Mouse (Mus musculus) heart, embryonic 14.5 days (tissue): ENCODE data around the gene Gm27029. TPM values are rescaled to one million over a fixed set of nuclear protein-coding genes. Genes with fewer than 3 reads are reported as not detected.

ENCODE experiments used
- ATAC-seq: fragments of 200-750 bp; cut with Nextera tagmentation; 2 replicates; pipeline ENCODE4 v1.8.0; 2017; ENCODE audit warnings: low read depth, moderate TSS enrichment; ENCODE audit not compliant: insufficient number of reproducible peaks, insufficient read depth, low FRiP score
- H3K27ac ChIP-seq, 2 experiments: fragments of 200-500 bp in 1 of 2; fragments of 300-500 bp in 1 of 2; sonication (generic) in 1 of 2; replicated peaks in 1 of 2; 2 replicates each; pipeline ENCODE4 v1.5.1; 2012 to 2014; ENCODE audit warnings: low read depth in 2 of 2, low read length in 2 of 2, control low read depth in 1 of 2, mild to moderate bottlenecking in 1 of 2, mixed read lengths in 1 of 2; ENCODE audit not compliant: control insufficient read depth in 1 of 2, insufficient read depth in 1 of 2
- H3K27me3 ChIP-seq: fragments of 300-500 bp; sonication (generic); 2 replicates; pipeline ENCODE4 v1.6.1; 2014; ENCODE audit warnings: mild to moderate bottlenecking, low read length, control low read depth; ENCODE audit not compliant: control insufficient read depth, insufficient read depth
- H3K36me3 ChIP-seq: fragments of 300-500 bp; sonication (generic); 2 replicates; pipeline ENCODE4 v1.6.1; 2014; ENCODE audit warnings: mild to moderate bottlenecking, control low read depth, low read length, mixed read lengths; ENCODE audit not compliant: control insufficient read depth, insufficient read depth
- H3K4me1 ChIP-seq, 2 experiments: fragments of 200-500 bp in 1 of 2; fragments of 300-500 bp in 1 of 2; sonication (generic) in 1 of 2; 2 replicates each; pipeline ENCODE4 v1.6.1; 2012 to 2014; ENCODE audit warnings: low read length in 2 of 2, control low read depth in 1 of 2, mixed read lengths in 1 of 2; ENCODE audit not compliant: control insufficient read depth in 2 of 2, insufficient read depth in 2 of 2
- H3K4me2 ChIP-seq: fragments of 300-500 bp; sonication (generic); 2 replicates; pipeline ENCODE4 v1.6.1; 2014; ENCODE audit warnings: mild to moderate bottlenecking, low read length
- H3K4me3 ChIP-seq, 2 experiments: fragments of 200-500 bp in 1 of 2; fragments of 300-500 bp in 1 of 2; sonication (generic) in 1 of 2; 2 replicates each; pipeline ENCODE4 v1.5.1; 2012 to 2014; ENCODE audit warnings: low read length in 2 of 2, mild to moderate bottlenecking in 2 of 2, control low read depth in 1 of 2, low read depth in 1 of 2, moderate library complexity in 1 of 2; ENCODE audit not compliant: control insufficient read depth in 1 of 2, insufficient read depth in 1 of 2
- H3K9ac ChIP-seq: fragments of 300-500 bp; sonication (generic); 2 replicates; pipeline ENCODE4 v1.6.1; 2014; ENCODE audit warnings: mild to moderate bottlenecking, low read length
- H3K9me3 ChIP-seq: fragments of 300-500 bp; sonication (generic); 2 replicates; pipeline ENCODE4 v1.6.1; 2016; ENCODE audit warnings: low read length, control low read depth; ENCODE audit not compliant: control insufficient read depth
- WGBS: fragments of 180-500 bp; shearing (Covaris S2); extraction: QIAGEN DNeasy Blood & Tissue Kit; methylation state at CpG from one replicate; pipeline ENCODE4 v1.1.7; 2014; 5-methylcytosine and 5-hydroxymethylcytosine counted together
- polyA plus RNA-seq: library from polyadenylated mRNA; unstranded; fragments of >200 nt; fragmentation: Nextera tagmentation; extraction: Ambion mirVana; gene quantifications from 2 replicates; pipeline ENCODE4 v1.2.1, GENCODE M21; 2014

Gm27029 gene
- polyA plus RNA-seq, 1 experiment from 2014 or later: 10.2 TPM

DNA sequence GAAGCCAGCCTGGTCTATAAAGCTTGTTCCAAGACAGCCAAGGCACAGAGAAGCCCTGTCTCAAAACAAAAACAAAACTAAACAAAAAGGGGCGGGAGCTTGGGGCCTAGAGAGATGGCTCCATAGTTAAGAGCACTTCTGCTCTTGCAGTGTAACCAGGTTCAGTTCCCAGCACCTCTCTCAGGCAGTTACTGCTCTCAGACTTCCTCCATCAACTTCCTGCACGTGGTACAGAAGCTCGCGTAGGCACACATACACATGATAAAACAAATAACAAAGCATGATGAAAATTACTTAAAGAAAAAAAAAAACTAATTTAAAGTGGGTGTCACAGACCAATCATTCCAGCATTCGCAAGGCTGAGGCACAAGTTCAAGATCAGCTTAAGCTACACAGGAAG lies 4.4 kb downstream of the Gm27029 start:
- WGBS: 86% methylated on average over 5 of the region's 5 CpGs
- ATAC-seq: no peak
- Histone ChIP-seq H3K9me3 (no peaks in the 10 kb centered on the region), H3K4me1 (peaks cover 0 to 14% of the 10 kb centered on the region in 2 experiments; a peak in 2 of 4 replicates), H3K9ac (no peak overlapping the region), H3K4me2 (no peak overlapping the region), H3K36me3 (peaks cover 21% of the 10 kb centered on the region), H3K4me3 (no peak overlapping the region), H3K27ac (no peak overlapping the region), H3K27me3 (no peaks in the 10 kb centered on the region)

DNA sequence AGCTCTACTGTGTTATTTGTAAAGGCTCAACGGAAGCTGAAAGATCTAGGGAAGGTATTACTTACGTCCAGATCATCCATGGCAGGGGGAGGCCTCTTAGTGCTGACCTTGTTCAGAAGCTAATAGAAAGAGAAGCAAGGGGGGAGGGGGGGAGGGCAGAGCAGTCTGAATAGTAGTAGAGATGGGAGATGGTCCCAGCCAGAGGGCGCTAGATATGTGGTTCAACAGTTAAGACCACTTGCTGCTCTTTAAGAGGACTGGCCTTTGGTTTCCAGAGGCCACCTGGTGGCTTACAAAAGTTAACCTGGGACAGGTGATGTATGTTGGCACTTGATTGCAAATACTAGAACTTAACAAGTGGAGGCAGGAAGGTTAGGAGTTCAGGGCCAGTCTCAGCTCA lies 5.0 kb downstream of the Gm27029 start:
- Histone ChIP-seq H3K9me3 (no peaks in the 10 kb centered on the region), H3K27ac (no peak overlapping the region), H3K4me1 (peaks cover 0 to 14% of the 10 kb centered on the region in 2 experiments; a peak in 2 of 4 replicates), H3K4me3 (no peak overlapping the region), H3K27me3 (no peaks in the 10 kb centered on the region), H3K36me3 (peaks cover 21% of the 10 kb centered on the region), H3K4me2 (no peak overlapping the region), H3K9ac (no peak overlapping the region)
- ATAC-seq: no peak
- 36% methylated on average over 3 of the region's 3 CpGs for WGBS

DNA sequence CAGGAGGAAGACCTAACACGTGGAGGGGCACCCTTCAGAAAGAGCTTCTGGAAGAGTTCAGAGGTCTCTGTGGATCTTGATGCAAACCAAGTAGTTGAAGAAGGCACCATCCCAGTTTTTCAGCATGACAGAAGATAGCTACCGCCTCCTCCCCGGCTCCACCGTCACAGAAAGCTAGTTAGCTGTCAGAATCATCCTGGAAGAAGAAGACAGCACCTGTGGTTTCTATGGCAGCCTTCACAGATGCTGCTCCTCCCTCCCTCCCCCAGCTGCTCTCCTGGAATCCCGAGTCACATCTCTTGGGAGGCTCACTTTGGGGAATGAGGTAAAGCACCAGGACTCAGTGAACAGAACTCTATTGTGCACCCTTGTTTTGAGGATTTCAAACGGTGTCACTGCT lies 5.6 kb downstream of the Gm27029 start:
- Histone ChIP-seq H3K9ac (no peak overlapping the region), H3K36me3 (peaks cover 22% of the 10 kb centered on the region), H3K4me3 (no peak overlapping the region), H3K4me2 (no peak overlapping the region), H3K27ac (no peak overlapping the region), H3K4me1 (peaks cover 0 to 14% of the 10 kb centered on the region in 2 experiments; a peak in 2 of 4 replicates), H3K27me3 (no peaks in the 10 kb centered on the region), H3K9me3 (no peaks in the 10 kb centered on the region)
- 59% methylated on average over 6 of the region's 6 CpGs for whole genome bisulfite sequencing
- no peak for ATAC-seq

DNA sequence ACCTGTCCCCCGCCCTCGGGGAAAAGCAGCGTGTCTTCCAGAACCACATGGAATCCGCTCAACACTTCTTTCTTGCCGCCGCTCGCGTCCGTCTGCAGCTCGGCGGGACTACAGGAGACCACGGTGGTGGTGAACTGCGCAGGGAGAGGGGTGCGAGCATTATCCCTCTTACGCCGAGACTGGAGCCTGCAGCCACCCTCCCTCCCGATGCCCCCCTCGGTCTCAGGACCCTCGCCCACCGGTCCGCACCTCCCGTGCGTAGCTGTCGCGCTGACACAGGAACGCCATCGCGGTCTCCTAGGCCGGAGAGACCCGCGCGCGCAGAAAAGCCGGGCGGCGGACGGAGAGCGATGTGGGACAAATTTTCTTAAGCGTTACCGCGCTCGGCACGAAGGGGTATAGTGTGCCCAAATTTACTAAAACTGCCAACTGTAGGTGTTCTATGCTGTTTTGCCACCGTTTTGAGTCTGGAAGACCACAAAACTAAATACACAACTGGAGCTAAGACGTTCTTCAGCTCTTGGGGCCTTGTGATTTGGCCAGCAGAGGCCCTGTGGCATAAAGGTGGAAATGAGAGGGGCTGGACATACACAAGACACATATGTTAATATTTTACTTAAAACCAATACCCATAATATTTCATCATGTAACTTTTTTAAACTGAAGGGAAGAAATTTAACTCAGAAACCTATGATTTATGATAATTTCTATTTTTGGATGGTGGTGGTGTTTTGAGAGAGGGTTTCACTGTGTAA lies 7.3 kb downstream of the Gm27029 start, which contains the start of gene Aarsd1:
TSS of gene Aarsd1 (minus strand) at position 515 of the 755 bp plus-strand sequence.
- peak; percentile 34 for ATAC-seq
- Histone ChIP-seq H3K9me3 (no peaks in the 10 kb centered on the region), H3K27me3 (no peaks in the 10 kb centered on the region), H3K4me1 (peaks cover 0 to 8% of the 10 kb centered on the region in 2 experiments; a peak in 2 of 4 replicates), H3K9ac (peak within 1 kb of the TSS; percentile 89), H3K36me3 (peaks cover 36% of the 10 kb centered on the region), H3K4me2 (peak within 1 kb of the TSS; percentile 81), H3K27ac (peak within 1 kb of the TSS; percentile 33 to 50; a peak in 3 of 4 replicates), H3K4me3 (peak within 1 kb of the TSS; percentile 82 to 95)
- under 1% methylated on average over 45 of the region's 45 CpGs for WGBS

DNA sequence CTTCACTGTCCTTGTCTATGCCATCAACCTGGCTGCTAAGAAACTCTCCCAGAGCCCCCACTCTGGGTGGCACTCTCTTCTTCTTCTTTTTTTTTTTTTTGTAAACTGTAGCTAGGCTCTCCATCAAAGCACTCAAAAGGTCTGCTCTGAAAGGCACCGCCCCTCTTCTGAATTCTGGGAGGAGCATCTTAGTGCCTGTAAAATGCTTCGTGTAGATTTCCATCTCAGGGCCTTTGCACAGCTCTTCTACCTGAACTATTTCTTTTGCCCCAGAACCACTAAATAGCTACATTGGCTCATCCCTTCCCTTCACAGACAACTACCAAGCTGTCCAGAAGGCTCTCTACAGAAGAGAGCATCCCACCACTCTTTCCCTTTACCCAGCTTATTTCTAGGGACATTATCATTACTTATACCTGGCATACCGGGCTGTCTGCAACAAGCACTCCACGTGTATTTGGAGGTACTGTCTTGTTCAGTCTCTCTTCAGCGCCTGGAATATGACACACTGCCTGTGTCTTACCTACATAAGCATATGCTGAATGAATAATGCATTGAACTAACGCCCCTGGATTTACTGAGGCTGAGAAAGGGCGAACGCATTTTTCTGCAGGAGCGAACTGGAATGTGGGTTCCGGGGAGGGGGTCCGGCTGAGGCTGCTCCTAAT lies 8.0 kb downstream of the Gm27029 start:
- ATAC-seq: no peak
- peak overlapping the region; percentile 81 for H3K4me2 ChIP-seq
- H3K4me1 ChIP-seq: peaks cover 0 to 8% of the 10 kb centered on the region in 2 experiments; a peak in 2 of 4 replicates
- WGBS: 2% methylated on average over 11 of the region's 11 CpGs
- H3K27me3 ChIP-seq: no peaks in the 10 kb centered on the region
- H3K9me3 ChIP-seq: no peaks in the 10 kb centered on the region
- H3K9ac ChIP-seq: peak overlapping the region; percentile 89
- H3K36me3 ChIP-seq: peaks cover 38% of the 10 kb centered on the region
- H3K4me3 ChIP-seq: peak overlapping the region; percentile 82 to 95
- peak overlapping the region; percentile 33 to 50; a peak in 3 of 4 replicates for H3K27ac ChIP-seq

DNA sequence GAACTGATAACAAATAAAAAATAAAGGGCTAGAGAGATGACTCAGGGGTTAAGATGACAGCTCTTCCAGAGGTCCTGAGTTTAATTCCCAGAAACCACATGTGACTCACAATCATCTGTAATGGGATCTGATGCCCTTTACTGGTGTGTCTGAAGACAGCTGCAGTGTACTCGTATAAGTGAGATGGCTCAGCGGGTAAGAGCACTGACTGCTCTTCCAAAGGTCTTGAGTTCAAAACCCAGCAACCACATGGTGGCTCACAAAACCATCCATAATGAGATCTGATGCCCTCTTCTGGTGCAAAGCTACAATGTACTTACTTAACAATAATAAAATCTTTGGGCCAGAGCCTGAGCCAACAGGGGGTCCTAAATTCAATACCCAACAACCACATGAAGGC lies 9.3 kb downstream of the Gm27029 start:
- H3K9ac ChIP-seq: no peak overlapping the region
- no peaks in the 10 kb centered on the region for H3K9me3 ChIP-seq
- 91% methylated on average over 2 of the region's 2 CpGs for WGBS
- H3K27ac ChIP-seq: no peak overlapping the region
- H3K27me3 ChIP-seq: no peaks in the 10 kb centered on the region
- H3K4me3 ChIP-seq: no peak overlapping the region
- ATAC-seq: no peak
- H3K36me3 ChIP-seq: peaks cover 40% of the 10 kb centered on the region
- H3K4me2 ChIP-seq: no peak overlapping the region
- peaks cover 0 to 8% of the 10 kb centered on the region in 2 experiments; a peak in 2 of 4 replicates for H3K4me1 ChIP-seq

DNA sequence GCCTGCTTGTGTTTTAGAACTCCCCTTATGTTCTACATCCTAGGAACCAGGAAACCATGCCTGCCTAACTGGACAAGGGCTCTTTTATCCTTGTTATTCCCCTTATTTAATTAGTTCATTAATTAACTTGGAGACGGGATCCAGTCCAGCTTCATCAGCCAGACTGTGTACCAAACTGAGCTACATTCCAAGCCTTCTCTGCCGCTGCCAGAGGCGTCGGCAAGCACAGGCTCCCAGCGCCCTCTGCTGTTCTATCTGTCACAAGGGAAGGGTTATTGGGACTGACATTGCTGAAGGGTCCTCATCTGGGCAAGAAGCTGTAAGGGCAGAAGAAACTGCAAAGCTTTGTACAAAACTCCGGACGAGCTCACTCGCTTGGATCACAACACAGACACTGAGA lies 29.5 kb downstream of the Gm27029 start:
- Histone ChIP-seq H3K27ac (no peak overlapping the region), H3K9me3 (no peaks in the 10 kb centered on the region), H3K9ac (no peak overlapping the region), H3K4me1 (no peaks in the 10 kb centered on the region; a peak in 1 of 4 replicates), H3K27me3 (no peaks in the 10 kb centered on the region), H3K36me3 (no peaks in the 10 kb centered on the region), H3K4me2 (no peak overlapping the region), H3K4me3 (no peak overlapping the region)
- ATAC-seq: no peak
- 9% methylated on average over 8 of the region's 8 CpGs for WGBS
